Mouse (Mus musculus) intestine, embryonic 15.5 days (tissue): ENCODE data around the gene Arhgap24. TPM values are rescaled to one million over a fixed set of nuclear protein-coding genes. Genes with fewer than 3 reads are reported as not detected.

ENCODE experiments used
- ATAC-seq: fragments of 200-750 bp; cut with Nextera tagmentation; 2 replicates; pipeline ENCODE4 v1.8.0; 2017; ENCODE audit warnings: moderate TSS enrichment, moderate library complexity
- H3K27ac ChIP-seq: fragments of 300-500 bp; sonication (generic); 2 replicates; pipeline ENCODE4 v1.5.1; 2015; ENCODE audit warnings: mild to moderate bottlenecking, inconsistent platforms
- H3K27me3 ChIP-seq: fragments of 300-500 bp; sonication (generic); replicated peaks from 2 replicates; pipeline ENCODE4 v1.6.1; 2015; ENCODE audit warnings: inconsistent platforms
- H3K36me3 ChIP-seq: fragments of 300-500 bp; sonication (generic); 2 replicates; pipeline ENCODE4 v1.6.1; 2015; ENCODE audit warnings: inconsistent platforms
- H3K4me1 ChIP-seq: fragments of 300-500 bp; sonication (generic); replicated peaks from 2 replicates; pipeline ENCODE4 v1.6.1; 2015; ENCODE audit warnings: inconsistent platforms
- H3K4me2 ChIP-seq: fragments of 300-500 bp; sonication (generic); replicated peaks from 2 replicates; pipeline ENCODE4 v1.6.1; 2015; ENCODE audit warnings: mild to moderate bottlenecking, inconsistent platforms
- H3K4me3 ChIP-seq: fragments of 300-500 bp; sonication (generic); replicated peaks from 2 replicates; pipeline ENCODE4 v1.5.1; 2015; ENCODE audit warnings: inconsistent platforms
- H3K9ac ChIP-seq: fragments of 300-500 bp; sonication (generic); 2 replicates; pipeline ENCODE4 v1.6.1; 2015; ENCODE audit warnings: inconsistent platforms
- H3K9me3 ChIP-seq: fragments of 300-500 bp; sonication (generic); 2 replicates; pipeline ENCODE4 v1.6.1; 2016; ENCODE audit warnings: inconsistent platforms
- WGBS: fragments of 180-500 bp; shearing (Covaris S2); methylation state at CpG from one replicate; pipeline ENCODE4 v1.1.7; 2015; 5-methylcytosine and 5-hydroxymethylcytosine counted together
- polyA plus RNA-seq: library from polyadenylated mRNA; unstranded; fragments of >200 nt; fragmentation: Nextera tagmentation; extraction: Ambion mirVana; gene quantifications from 2 replicates; pipeline ENCODE4 v1.2.1, GENCODE M21; 2015

Arhgap24 gene
- polyA plus RNA-seq, 1 experiment from 2014 or later: 12.0 TPM

DNA sequence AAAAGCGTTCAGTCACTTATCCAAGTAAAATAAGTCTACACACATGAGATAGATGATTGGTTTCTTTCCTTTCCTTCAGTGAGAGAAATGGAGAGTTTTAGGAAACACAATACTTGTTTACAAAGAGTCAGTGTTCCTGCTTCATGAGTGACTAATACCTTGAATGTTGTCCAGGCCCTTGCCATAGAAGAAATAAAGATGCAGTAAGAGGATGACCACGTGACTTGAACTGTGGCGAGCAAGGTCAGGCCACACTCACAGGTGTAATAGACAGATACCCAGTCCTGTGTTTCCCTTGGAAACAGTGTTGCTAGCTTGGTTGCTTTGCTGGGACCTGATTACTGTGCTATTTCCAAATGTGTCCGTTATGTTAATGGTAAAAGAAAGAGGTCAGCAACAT is 23.4 kb downstream of the Arhgap24 start:
- Histone ChIP-seq H3K4me3 (no peak overlapping the region), H3K27ac (no peak overlapping the region), H3K9me3 (no peaks in the 10 kb centered on the region), H3K4me1 (no peaks in the 10 kb centered on the region), H3K36me3 (no peaks in the 10 kb centered on the region), H3K9ac (no peak overlapping the region), H3K27me3 (no peaks in the 10 kb centered on the region), H3K4me2 (no peak overlapping the region)
- WGBS: 87% methylated on average over 4 of the region's 4 CpGs
- ATAC-seq: no peak

DNA sequence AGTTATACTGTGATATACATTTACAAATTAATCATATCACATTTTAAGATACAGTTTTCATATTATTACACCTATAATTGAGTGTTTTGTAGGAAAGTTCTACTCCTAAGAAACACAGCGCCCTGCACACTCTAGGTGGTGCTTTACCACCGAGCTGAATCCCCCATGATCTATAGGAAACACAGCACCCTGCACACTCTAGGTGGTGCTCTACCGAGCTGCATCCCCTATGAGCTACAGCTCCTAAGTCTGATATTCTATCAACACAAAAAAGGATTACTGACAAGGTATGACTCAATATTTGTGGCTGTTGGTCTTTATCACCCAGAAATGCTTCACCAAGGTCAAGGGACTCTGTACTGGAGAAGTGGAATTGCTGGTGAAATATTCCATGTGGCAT is 27.0 kb downstream of the Arhgap24 start:
- no peak overlapping the region for H3K9ac ChIP-seq
- no peaks in the 10 kb centered on the region for H3K4me1 ChIP-seq
- no peaks in the 10 kb centered on the region for H3K27me3 ChIP-seq
- no peak overlapping the region for H3K4me2 ChIP-seq
- H3K27ac ChIP-seq: no peak overlapping the region
- no peak for ATAC-seq
- no peaks in the 10 kb centered on the region for H3K36me3 ChIP-seq
- WGBS: 67% methylated on average over 3 of the region's 3 CpGs
- no peaks in the 10 kb centered on the region for H3K9me3 ChIP-seq
- no peak overlapping the region for H3K4me3 ChIP-seq

DNA sequence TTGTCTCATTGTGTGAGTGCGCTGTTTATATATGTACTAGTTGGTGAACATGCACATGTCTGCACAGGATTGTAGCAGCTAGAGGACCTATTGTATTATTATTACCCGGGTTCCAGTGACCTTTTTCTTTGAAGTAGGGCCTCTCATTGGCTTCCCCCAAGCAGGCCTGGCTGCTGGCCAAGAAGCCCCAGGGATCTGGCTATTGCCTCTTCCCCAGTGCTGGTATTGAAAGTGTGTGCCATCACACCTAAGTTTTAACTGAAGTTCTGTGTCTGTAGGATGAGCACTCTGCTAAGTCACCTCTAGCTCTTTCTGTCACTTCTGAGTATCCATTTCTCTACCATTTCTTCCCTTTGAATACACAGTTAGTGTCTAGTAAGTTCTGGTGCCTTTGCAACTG is 28.2 kb downstream of the Arhgap24 start:
- H3K27ac ChIP-seq: no peak overlapping the region
- no peaks in the 10 kb centered on the region for H3K9me3 ChIP-seq
- H3K9ac ChIP-seq: no peak overlapping the region
- no peak overlapping the region for H3K4me2 ChIP-seq
- ATAC-seq: no peak
- WGBS: 59% methylated on average over 2 of the region's 2 CpGs
- no peaks in the 10 kb centered on the region for H3K36me3 ChIP-seq
- H3K4me3 ChIP-seq: no peak overlapping the region
- no peaks in the 10 kb centered on the region for H3K27me3 ChIP-seq
- no peaks in the 10 kb centered on the region for H3K4me1 ChIP-seq

DNA sequence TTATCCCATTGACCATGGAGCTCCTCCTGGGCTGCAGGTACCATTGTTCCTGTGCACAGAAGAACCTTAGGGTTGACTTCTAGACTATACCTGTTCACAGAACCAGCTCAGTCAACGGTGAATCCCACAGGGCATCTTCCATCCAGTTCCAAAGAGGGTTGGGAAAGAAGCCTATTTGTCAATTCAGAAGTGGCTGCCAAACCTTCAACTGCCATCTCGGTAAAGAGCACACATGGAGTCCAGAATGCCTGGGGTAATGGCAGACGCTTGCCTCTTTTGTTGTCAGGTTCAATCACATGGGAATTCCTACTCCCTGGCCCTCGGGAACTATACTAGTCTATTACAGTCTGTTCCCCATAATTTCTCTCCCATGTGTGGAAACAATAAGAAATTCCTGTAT is 30.5 kb downstream of the Arhgap24 start:
- Histone ChIP-seq H3K4me3 (no peak overlapping the region), H3K36me3 (no peaks in the 10 kb centered on the region), H3K9ac (no peak overlapping the region), H3K9me3 (no peaks in the 10 kb centered on the region), H3K4me2 (no peak overlapping the region), H3K27ac (no peak overlapping the region), H3K4me1 (no peaks in the 10 kb centered on the region), H3K27me3 (no peaks in the 10 kb centered on the region)
- 83% methylated on average over 4 of the region's 4 CpGs for WGBS
- ATAC-seq: no peak

GRCm38 (mm10) chr5:102515496-102515895 is 34.3 kb downstream of the Arhgap24 start:
- no peaks in the 10 kb centered on the region for H3K36me3 ChIP-seq
- ATAC-seq: no peak
- no peak overlapping the region for H3K4me2 ChIP-seq
- H3K27me3 ChIP-seq: no peaks in the 10 kb centered on the region
- H3K9me3 ChIP-seq: no peaks in the 10 kb centered on the region
- H3K27ac ChIP-seq: no peak overlapping the region
- H3K4me1 ChIP-seq: no peaks in the 10 kb centered on the region
- no peak overlapping the region for H3K4me3 ChIP-seq
- 66% methylated on average over 7 of the region's 7 CpGs for WGBS
- no peak overlapping the region for H3K9ac ChIP-seq

GRCm38 (mm10) chr5:102520506-102520905 is 39.3 kb downstream of the Arhgap24 start:
- no peak overlapping the region for H3K27ac ChIP-seq
- ATAC-seq: no peak
- no peak overlapping the region for H3K4me2 ChIP-seq
- no peaks in the 10 kb centered on the region for H3K27me3 ChIP-seq
- no peak overlapping the region for H3K9ac ChIP-seq
- H3K4me1 ChIP-seq: no peaks in the 10 kb centered on the region
- H3K36me3 ChIP-seq: no peaks in the 10 kb centered on the region
- no peaks in the 10 kb centered on the region for H3K9me3 ChIP-seq
- WGBS: 57% methylated on average over 1 of the region's 1 CpGs
- H3K4me3 ChIP-seq: no peak overlapping the region

- H3K27me3 ChIP-seq: no peaks in the 10 kb centered on the region
- ATAC-seq: no peak
- H3K27ac ChIP-seq: no peak overlapping the region
- H3K4me1 ChIP-seq: no peaks in the 10 kb centered on the region
- no peaks in the 10 kb centered on the region for H3K9me3 ChIP-seq
- no peak overlapping the region for H3K4me3 ChIP-seq
- 83% methylated on average over 9 of the region's 9 CpGs for WGBS
- H3K9ac ChIP-seq: no peak overlapping the region
- H3K4me2 ChIP-seq: no peak overlapping the region
- H3K36me3 ChIP-seq: no peaks in the 10 kb centered on the region
These were observed 54.1 kb downstream of the Arhgap24 start for GRCm38 (mm10) chr5:102535311-102535710.

DNA sequence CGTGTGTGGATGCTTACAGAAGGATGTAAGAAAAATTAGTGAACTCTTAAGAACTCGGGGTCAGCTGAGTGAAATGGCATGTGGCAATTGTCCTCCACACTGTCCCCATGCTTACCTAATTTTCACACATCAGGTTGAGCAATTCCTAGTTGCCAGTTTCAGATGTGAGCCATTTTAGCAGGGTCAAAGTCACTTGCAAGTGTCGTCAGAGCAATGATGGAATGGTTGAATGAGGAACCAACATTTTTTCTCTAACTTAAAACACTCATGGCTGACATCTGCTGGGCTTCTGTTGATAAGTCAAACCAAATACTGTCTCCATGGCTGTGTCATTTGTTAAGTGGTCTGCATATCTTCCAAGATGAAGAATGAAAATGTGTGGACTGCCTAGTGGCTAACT is 56.6 kb downstream of the Arhgap24 start:
- Histone ChIP-seq H3K4me2 (no peak overlapping the region), H3K4me1 (no peaks in the 10 kb centered on the region), H3K27ac (no peak overlapping the region), H3K36me3 (no peaks in the 10 kb centered on the region), H3K9ac (no peak overlapping the region), H3K9me3 (no peaks in the 10 kb centered on the region), H3K4me3 (no peak overlapping the region), H3K27me3 (no peaks in the 10 kb centered on the region)
- WGBS: 81% methylated on average over 3 of the region's 3 CpGs
- no peak for ATAC-seq

DNA sequence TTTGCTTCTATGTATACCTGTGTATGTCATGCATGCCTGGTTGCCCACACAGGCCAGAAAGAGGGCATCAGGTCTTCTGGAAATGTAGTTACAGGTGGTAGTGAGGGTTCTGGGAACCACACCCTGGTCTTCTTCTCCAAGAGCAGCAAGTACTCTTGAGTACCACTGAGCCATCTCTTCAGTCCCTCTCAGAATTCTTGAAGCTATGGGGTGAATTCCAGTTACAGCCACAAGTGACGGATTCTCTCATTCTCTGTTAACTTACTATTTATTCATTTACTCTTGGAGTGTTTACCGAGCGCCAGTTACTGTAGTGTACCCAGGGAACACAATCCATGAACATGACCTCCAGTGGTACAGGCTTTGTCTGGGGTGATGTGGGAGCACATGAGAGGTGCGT is 65.1 kb downstream of the Arhgap24 start:
- Histone ChIP-seq H3K4me1 (no peaks in the 10 kb centered on the region), H3K9ac (no peak overlapping the region), H3K4me2 (no peak overlapping the region), H3K27ac (no peak overlapping the region), H3K4me3 (no peak overlapping the region), H3K9me3 (no peaks in the 10 kb centered on the region), H3K36me3 (no peaks in the 10 kb centered on the region), H3K27me3 (no peaks in the 10 kb centered on the region)
- no peak for ATAC-seq
- 89% methylated on average over 4 of the region's 4 CpGs for WGBS

- H3K36me3 ChIP-seq: no peaks in the 10 kb centered on the region
- no peak overlapping the region for H3K9ac ChIP-seq
- no peak for ATAC-seq
- no peaks in the 10 kb centered on the region for H3K27me3 ChIP-seq
- no peak overlapping the region for H3K4me2 ChIP-seq
- H3K4me1 ChIP-seq: no peaks in the 10 kb centered on the region
- no peaks in the 10 kb centered on the region for H3K9me3 ChIP-seq
- H3K27ac ChIP-seq: no peak overlapping the region
- no peak overlapping the region for H3K4me3 ChIP-seq
These were observed 66.6 kb downstream of the Arhgap24 start for GRCm38 (mm10) chr5:102547786-102548185.

DNA sequence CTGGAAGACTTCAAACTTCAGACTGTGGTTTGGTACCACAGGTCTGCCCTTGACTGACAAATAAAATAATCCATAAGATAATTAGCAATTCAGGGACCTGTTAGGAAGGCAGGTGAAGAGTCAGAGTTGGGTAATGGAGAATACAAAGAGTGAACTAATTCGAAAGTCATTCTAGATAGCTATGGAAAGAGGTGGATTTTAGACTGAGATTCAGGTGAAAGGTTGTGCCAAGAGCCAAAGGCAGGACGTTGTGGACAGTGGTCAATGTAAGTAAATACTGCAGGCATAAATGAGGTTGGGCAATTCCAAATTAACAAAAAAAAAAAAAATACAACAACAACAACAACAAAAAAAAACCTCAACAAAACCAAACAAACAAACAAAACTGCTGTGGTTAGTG is 67.2 kb downstream of the Arhgap24 start:
- ATAC-seq: no peak
- Histone ChIP-seq H3K9me3 (no peaks in the 10 kb centered on the region), H3K27me3 (no peaks in the 10 kb centered on the region), H3K9ac (no peak overlapping the region), H3K4me3 (no peak overlapping the region), H3K4me2 (no peak overlapping the region), H3K4me1 (no peaks in the 10 kb centered on the region), H3K27ac (no peak overlapping the region), H3K36me3 (no peaks in the 10 kb centered on the region)
- 77% methylated on average over 2 of the region's 2 CpGs for WGBS

- no peak for ATAC-seq
- Histone ChIP-seq H3K4me2 (no peak overlapping the region), H3K4me1 (no peaks in the 10 kb centered on the region), H3K36me3 (no peaks in the 10 kb centered on the region), H3K27me3 (no peaks in the 10 kb centered on the region), H3K9ac (no peak overlapping the region), H3K9me3 (no peaks in the 10 kb centered on the region), H3K27ac (no peak overlapping the region), H3K4me3 (no peak overlapping the region)
- 57% methylated on average over 3 of the region's 3 CpGs for WGBS
These were observed 69.0 kb downstream of the Arhgap24 start for GRCm38 (mm10) chr5:102550211-102550610.

- WGBS: 51% methylated on average over 11 of the region's 11 CpGs
These were observed 69.9 kb downstream of the Arhgap24 start for GRCm38 (mm10) chr5:102550870-102551637.

More at GRCm38 (mm10) chr5:102550870-102551637, 69.9 kb downstream of the Arhgap24 start:
- H3K4me3 ChIP-seq: no peak overlapping the region
- no peak overlapping the region for H3K4me2 ChIP-seq
- no peak for ATAC-seq
- no peaks in the 10 kb centered on the region for H3K27me3 ChIP-seq
- no peak overlapping the region for H3K9ac ChIP-seq
- no peak overlapping the region for H3K27ac ChIP-seq
- no peaks in the 10 kb centered on the region for H3K9me3 ChIP-seq
- no peaks in the 10 kb centered on the region for H3K4me1 ChIP-seq
- no peaks in the 10 kb centered on the region for H3K36me3 ChIP-seq
